Mouse (Mus musculus) limb, embryonic 10.5 days (tissue): ENCODE measurements around the gene Cys1. TPM values are rescaled to one million over a fixed set of nuclear protein-coding genes. Genes with fewer than 3 reads are reported as not detected.

Source experiments
- DNase-seq: peaks from one replicate; pipeline ENCODE4 v3.0.0-alpha.2; 2017; ENCODE audit warnings: low spot score
- H3K27ac ChIP-seq: fragments of 300-500 bp; sonication (generic); 2 replicates; pipeline ENCODE4 v1.5.1; 2016; ENCODE audit warnings: mild to moderate bottlenecking
- H3K27me3 ChIP-seq: fragments of 300-500 bp; sonication (generic); 2 replicates; pipeline ENCODE4 v1.6.1; 2016; ENCODE audit warnings: low read depth, mild to moderate bottlenecking; ENCODE audit not compliant: poor library complexity, severe bottlenecking
- H3K36me3 ChIP-seq: fragments of 300-500 bp; sonication (generic); 2 replicates; pipeline ENCODE4 v1.6.1; 2016; ENCODE audit warnings: mild to moderate bottlenecking, moderate library complexity
- H3K4me1 ChIP-seq: fragments of 300-500 bp; sonication (generic); 2 replicates; pipeline ENCODE4 v1.6.1; 2016
- H3K4me3 ChIP-seq: fragments of 300-500 bp; sonication (generic); 2 replicates; pipeline ENCODE4 v1.5.1; 2016; ENCODE audit warnings: mild to moderate bottlenecking, moderate library complexity
- H3K9me3 ChIP-seq: fragments of 300-500 bp; sonication (generic); replicated peaks from 2 replicates; pipeline ENCODE4 v1.6.1; 2016; ENCODE audit warnings: mild to moderate bottlenecking
- WGBS: fragments of 180-500 bp; shearing (Covaris S2); methylation state at CpG from one replicate; pipeline ENCODE4 v1.1.7; 2016; 5-methylcytosine and 5-hydroxymethylcytosine counted together
- polyA plus RNA-seq: library from polyadenylated mRNA; unstranded; fragments of >200 nt; fragmentation: Nextera tagmentation; extraction: Ambion mirVana; gene quantifications from 2 replicates; pipeline ENCODE4 v1.2.1, GENCODE M21; 2016

Gene Cys1
- polyA plus RNA-seq, 1 experiment from 2014 or later = 0.21 TPM

- H3K27ac ChIP-seq = no peak overlapping the region
- H3K27me3 ChIP-seq = no peaks in the 10 kb centered on the region
- H3K9me3 ChIP-seq = no peaks in the 10 kb centered on the region
- no peak for DNase-seq
- WGBS = 57% methylated on average over 3 of the region's 3 CpGs
- no peaks in the 10 kb centered on the region for H3K36me3 ChIP-seq
- H3K4me3 ChIP-seq = no peak overlapping the region
- peaks cover 8% of the 10 kb centered on the region; the same call in 1 of the 2 replicates for H3K4me1 ChIP-seq
These were observed 54.4 kb downstream of the Cys1 start for GRCm38 (mm10) chr12:24627215-24627614.

GRCm38 (mm10) chr12:24626401-24626800 is 55.2 kb downstream of the Cys1 start:
- H3K4me3 ChIP-seq = no peak overlapping the region
- no peaks in the 10 kb centered on the region for H3K27me3 ChIP-seq
- no peaks in the 10 kb centered on the region for H3K36me3 ChIP-seq
- H3K27ac ChIP-seq = no peak overlapping the region
- WGBS = 91% methylated on average over 5 of the region's 5 CpGs
- no peaks in the 10 kb centered on the region for H3K9me3 ChIP-seq
- DNase-seq = no peak
- peaks cover 8% of the 10 kb centered on the region; the same call in 1 of the 2 replicates for H3K4me1 ChIP-seq

GRCm38 (mm10) chr12:24623486-24624251 is 57.9 kb downstream of the Cys1 start:
- Histone ChIP-seq H3K27ac (no peak overlapping the region), H3K4me1 (peaks cover 8% of the 10 kb centered on the region; the same call in 1 of the 2 replicates), H3K36me3 (no peaks in the 10 kb centered on the region), H3K27me3 (no peaks in the 10 kb centered on the region), H3K9me3 (no peaks in the 10 kb centered on the region), H3K4me3 (no peak overlapping the region)
- 86% methylated on average over 12 of the region's 12 CpGs for WGBS
- DNase-seq = no peak

GRCm38 (mm10) chr12:24619436-24619835 is 62.2 kb downstream of the Cys1 start:
- Histone ChIP-seq H3K27ac (no peak overlapping the region), H3K9me3 (no peaks in the 10 kb centered on the region), H3K4me3 (no peak overlapping the region), H3K36me3 (no peaks in the 10 kb centered on the region), H3K27me3 (no peaks in the 10 kb centered on the region), H3K4me1 (no peaks in the 10 kb centered on the region)
- no peak for DNase-seq
- WGBS = 86% methylated on average over 4 of the region's 4 CpGs

Other genes starting within 250 kb of the Cys1 start
- gene Taf1b, start 183.5 kb downstream of the Cys1 start, polyA plus RNA-seq = 30.8 and 35.1 TPM in 2 replicates
- gene Grhl1, start 109.5 kb downstream of the Cys1 start, polyA plus RNA-seq = 0.55 and 0.71 TPM in 2 replicates
- 8.4 and 9.5 TPM in 2 replicates for gene Klf11, start 30.5 kb downstream of the Cys1 start, polyA plus RNA-seq
- 631 and 705 TPM in 2 replicates for gene Rrm2, start 26.4 kb upstream of the Cys1 start, polyA plus RNA-seq
- gene Mboat2, start 149.1 kb upstream of the Cys1 start, polyA plus RNA-seq = 42.5 and 49.6 TPM in 2 replicates